Mouse (Mus musculus) lung, postnatal 0 days (tissue): ENCODE results near the gene Nucb1.

Experiments used
- CTCF ChIP-seq: IDR thresholded peaks from 2 replicates; pipeline ENCODE4 v1.5.1; 2016; ENCODE audit warnings: antibody characterized with exemption, mild to moderate bottlenecking
- EP300 ChIP-seq: IDR thresholded peaks from 2 replicates; pipeline ENCODE4 v1.6.1; 2016; ENCODE audit warnings: antibody characterized with exemption, mild to moderate bottlenecking, control low read depth

DNA sequence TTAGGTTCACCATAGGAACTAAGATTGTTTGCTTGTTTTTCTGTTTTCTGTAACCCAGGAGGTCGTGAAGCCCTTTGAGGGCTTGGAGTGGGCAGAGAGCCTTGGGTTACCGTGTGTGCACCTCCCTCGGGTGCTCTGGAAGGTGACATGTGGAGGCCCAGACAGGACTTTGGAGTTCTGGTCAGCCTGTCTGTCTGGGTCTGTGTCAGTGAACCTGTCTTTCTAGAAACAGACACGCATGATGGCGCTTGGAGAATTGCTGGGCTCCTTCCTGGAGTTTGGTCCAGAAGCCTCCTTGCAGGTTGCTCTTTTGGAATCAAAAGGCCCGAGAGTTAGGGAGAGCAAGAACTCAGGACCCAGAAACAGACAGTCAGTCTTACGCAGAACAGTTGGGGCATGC is 49.8 kb downstream of the Nucb1 start:
- no peak for TF ChIP-seq CTCF
- TF ChIP-seq EP300: no peak
